In the genomic region with DNA sequence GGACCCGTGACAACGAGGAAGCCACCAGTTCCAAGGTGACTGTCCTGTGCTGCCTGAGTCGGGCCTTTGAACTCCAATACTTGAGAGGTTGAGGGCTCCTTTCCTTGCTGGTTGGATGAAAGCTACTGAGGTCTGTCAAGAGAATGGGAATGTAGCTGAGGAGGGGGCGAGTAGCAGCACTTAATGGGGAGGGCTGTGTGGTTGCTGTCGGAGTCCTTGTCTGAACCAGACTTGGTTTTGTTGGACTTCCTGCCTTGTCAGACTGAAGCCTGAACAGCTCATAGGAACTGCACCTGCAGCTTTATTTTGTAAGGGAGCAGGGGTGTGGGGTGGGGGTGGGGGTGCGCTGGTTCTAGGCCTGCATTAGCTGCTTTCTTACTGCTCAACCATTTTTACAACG, we compare ENCODE assay signal across 27 mouse cellular contexts. TPM values are rescaled to one million over a fixed set of nuclear protein-coding genes. Genes with fewer than 3 reads are reported as not detected.
DNase-seq lines count a peak whose midpoint lies in the region; ATAC-seq lines count a peak whose summit lies in the region.
"Had no signal": no experiment of that assay in that cellular context is flagged by ENCODE, and none has a peak within 500 bp of the region (broad histone marks: within the 10 kb centered on the region; RNA-seq: fewer than 3 reads in every experiment).

No protein-coding gene starts in this region.

- DNase-seq in thymus, adult 18-20 months, result peak; percentile 37 to 56
- peak; percentile 53 to 64 for DNase-seq in thymus, postnatal 10 days (ENCODE audit: low spot score in 2 of 2)
- DNase-seq in thymus, postnatal 36 days, result peak; percentile 61 to 65
- DNase-seq in left cerebral cortex, adult 9 months (ENCODE audit: low spot score in 2 of 2), result no peak
- no peak for DNase-seq in cerebellum, adult 8-10 months
- no peak for DNase-seq in cerebellum, adult 11-12 months
- DNase-seq: adrenal gland, postnatal 10 days; adrenal gland, postnatal 36 days; cerebellum, adult 2 months; cerebellum, postnatal 10 days; cerebellum, postnatal 36 days; embryo, embryonic 11 days; gastrocnemius, postnatal 25 days; heart, adult 2 months; heart, postnatal 14 days; heart, postnatal 4 days had no signal

- peak; percentile 30 for ATAC-seq in CD4-positive, CD25-positive, alpha-beta regulatory T cell, adult 4 months
- ATAC-seq: activated CD4-positive, CD25-positive, alpha-beta regulatory T cell, adult 4 months; inflammation-experienced regulatory T-cells, adult 6 months had no signal

RNA-seq across cellular contexts. Expression of a gene that starts 19.8 kb away (rescaled TPM):
- polyA plus RNA-seq in CD4-positive, CD25-positive, alpha-beta regulatory T cell, adult 4 months (2017; shearing (Covaris generic)), result 10 to 100 TPM; 10.7 to 11.1 TPM
- polyA plus RNA-seq: C2C12; cerebellum, adult 2 months; cortical plate, adult 2 months; embryonic facial prominence, embryonic 10.5 days; erythroblast, embryonic 14.5 days; forebrain, embryonic 12.5 days; forebrain, embryonic 15.5 days; heart, adult 2 months; heart, embryonic 11.5 days; heart, embryonic 14.5 days had no signal

RNA-seq across cellular contexts. Expression of a gene that starts 31.9 kb away (rescaled TPM):
- 100 to 1,000 TPM; 477 to 563 TPM for polyA plus RNA-seq in CD4-positive, CD25-positive, alpha-beta regulatory T cell, adult 4 months (2017; shearing (Covaris generic))
- polyA plus RNA-seq: C2C12 had no signal

Comparison
In these comparisons a context has a peak if more than half of its experiments do, and no peak if none do; other contexts are left out.
1. DNase-seq: peak in thymus, adult 18-20 months (2 of 2), thymus, postnatal 10 days (2 of 2) and thymus, postnatal 36 days (2 of 2); none in left cerebral cortex, adult 9 months (0 of 2), cerebellum, adult 8-10 months (single experiment) and cerebellum, adult 11-12 months (single experiment).